Mouse (Mus musculus): ENCODE measurements around the gene Ttyh3. TPM values are rescaled to one million over a fixed set of nuclear protein-coding genes. Genes with fewer than 3 reads are reported as not detected.

The Ttyh3 gene
- polyA plus RNA-seq, 1 experiment from 2014 or later, result 76.6 TPM

- Histone ChIP-seq H3K4me1 (replicated peaks) (peaks cover 41% of the 10 kb centered on the region), H3K4me3 (replicated peaks) (0 out of 2 replicates have a peak overlapping the region, but pooled peaks have one; percentile 81), H3K27me3 (peaks cover 2% of the 10 kb centered on the region; the same call in 1 of the 2 replicates), H3K9me3 (no peaks in the 10 kb centered on the region), H3K4me2 (replicated peaks) (peak overlapping the region; percentile 59), H3K27ac (peak overlapping the region; percentile 84), H3K36me3 (peaks cover 10% of the 10 kb centered on the region), H3K9ac (replicated peaks) (peak overlapping the region; percentile 63; the same call in 1 of the 2 replicates)
- ATAC-seq, result no peak
- 62% methylated on average over 7 of the region's 7 CpGs for WGBS
These were observed 1.1 kb upstream of the Ttyh3 start for GRCm38 (mm10) chr5:140649881-140650414.

GRCm38 (mm10) chr5:140649101-140649667 lies 353 bp upstream of the Ttyh3 start:
- no peaks in the 10 kb centered on the region for H3K9me3 ChIP-seq
- peak; percentile 96 for ATAC-seq
- WGBS, result 2% methylated on average over 26 of the region's 26 CpGs
- H3K4me1 ChIP-seq (replicated peaks), result peaks cover 47% of the 10 kb centered on the region
- H3K4me2 ChIP-seq (replicated peaks), result peak overlapping the region; percentile 59
- peak overlapping the region; percentile 81 for H3K4me3 ChIP-seq (replicated peaks)
- peaks cover 18% of the 10 kb centered on the region for H3K36me3 ChIP-seq
- H3K9ac ChIP-seq (replicated peaks), result peak overlapping the region; percentile 63
- peaks cover 2% of the 10 kb centered on the region; the same call in 1 of the 2 replicates for H3K27me3 ChIP-seq
- peak overlapping the region; percentile 84 for H3K27ac ChIP-seq

DNA sequence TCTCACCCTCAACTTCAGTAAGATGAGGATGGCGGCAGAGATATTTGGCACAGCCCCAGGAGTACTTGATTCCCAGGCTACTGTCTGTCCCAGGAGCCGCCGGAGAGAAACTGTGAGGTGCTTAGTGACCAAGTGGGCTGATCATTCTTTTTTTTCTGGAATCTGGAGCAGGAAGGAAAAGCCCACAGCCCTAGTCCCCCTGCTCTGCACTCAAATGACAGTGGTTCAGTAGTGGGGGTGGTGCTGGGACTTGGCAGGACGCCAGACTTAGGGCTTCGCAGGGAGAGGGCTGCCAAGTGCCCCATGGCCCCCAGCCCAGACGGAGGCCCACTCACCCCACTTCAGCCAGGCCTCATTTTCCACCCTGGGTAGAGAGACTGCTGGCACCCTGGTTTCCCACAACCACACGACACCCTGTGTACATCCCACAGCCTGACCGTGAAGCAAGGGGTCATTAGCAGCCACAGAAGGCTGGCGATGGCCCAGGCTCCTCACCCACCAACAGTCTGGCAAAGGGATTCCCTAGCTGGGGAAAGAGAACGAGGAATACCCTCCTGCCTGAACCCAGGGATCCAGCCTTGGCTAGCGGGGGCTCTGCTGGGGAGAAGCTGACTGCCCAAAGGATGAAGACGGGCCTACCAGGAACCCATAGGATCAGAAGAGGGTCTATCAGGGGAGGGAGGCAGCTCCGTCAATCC lies 861 bp downstream of the Ttyh3 start:
- peak overlapping the region; percentile 81 for H3K4me3 ChIP-seq (replicated peaks)
- peaks cover 2% of the 10 kb centered on the region; the same call in 1 of the 2 replicates for H3K27me3 ChIP-seq
- peak; percentile 49; the same call in 1 of the 2 replicates for ATAC-seq
- peak overlapping the region; percentile 94 for H3K27ac ChIP-seq
- peaks cover 58% of the 10 kb centered on the region for H3K4me1 ChIP-seq (replicated peaks)
- H3K9me3 ChIP-seq, result no peaks in the 10 kb centered on the region
- H3K9ac ChIP-seq (replicated peaks), result peak overlapping the region; percentile 100
- peaks cover 24% of the 10 kb centered on the region for H3K36me3 ChIP-seq
- peak overlapping the region; percentile 100 for H3K4me2 ChIP-seq (replicated peaks)
- WGBS, result 1% methylated on average over 13 of the region's 13 CpGs

GRCm38 (mm10) chr5:140647031-140647760 lies 1.6 kb downstream of the Ttyh3 start:
- peak overlapping the region; percentile 81 for H3K4me3 ChIP-seq (replicated peaks)
- H3K9me3 ChIP-seq, result no peaks in the 10 kb centered on the region
- peaks cover 66% of the 10 kb centered on the region for H3K4me1 ChIP-seq (replicated peaks)
- peak overlapping the region; percentile 100 for H3K4me2 ChIP-seq (replicated peaks)
- peaks cover 24% of the 10 kb centered on the region for H3K36me3 ChIP-seq
- 30% methylated on average over 13 of the region's 13 CpGs for WGBS
- peaks cover 2% of the 10 kb centered on the region; the same call in 1 of the 2 replicates for H3K27me3 ChIP-seq
- ATAC-seq, result no peak
- peak overlapping the region; percentile 100 for H3K9ac ChIP-seq (replicated peaks)
- H3K27ac ChIP-seq, result peak overlapping the region; percentile 94

DNA sequence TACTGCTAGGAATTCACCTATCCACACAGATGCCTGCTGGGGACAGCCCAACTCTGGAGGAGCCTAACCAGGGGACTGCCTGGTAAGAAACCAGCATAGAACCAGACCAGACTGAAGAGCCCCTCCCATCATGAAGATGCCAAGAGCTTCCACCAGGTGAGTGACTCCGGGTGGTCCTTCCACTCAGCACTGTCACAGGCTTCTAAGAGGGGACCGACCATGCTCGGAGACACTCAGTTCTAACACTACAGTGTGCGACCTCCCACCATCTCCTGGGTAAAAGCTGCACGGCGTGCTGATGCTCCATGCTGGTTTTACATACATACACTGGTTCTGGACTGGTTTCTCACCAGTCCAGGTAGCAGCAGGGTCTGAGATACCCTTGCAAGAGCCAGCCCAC lies 2.7 kb downstream of the Ttyh3 start:
- Histone ChIP-seq H3K36me3 (peaks cover 24% of the 10 kb centered on the region), H3K9me3 (no peaks in the 10 kb centered on the region), H3K4me2 (replicated peaks) (peak overlapping the region; percentile 100), H3K4me1 (replicated peaks) (peaks cover 76% of the 10 kb centered on the region), H3K9ac (replicated peaks) (peak overlapping the region; percentile 100), H3K27me3 (peaks cover 2% of the 10 kb centered on the region; the same call in 1 of the 2 replicates), H3K4me3 (replicated peaks) (peak overlapping the region; percentile 81), H3K27ac (peak overlapping the region; percentile 16; the same call in 1 of the 2 replicates)
- 81% methylated on average over 6 of the region's 6 CpGs for WGBS
- ATAC-seq, result no peak

- 86% methylated on average over 4 of the region's 4 CpGs for WGBS
- Histone ChIP-seq H3K4me2 (replicated peaks) (peak overlapping the region; percentile 100), H3K27me3 (peaks cover 2% of the 10 kb centered on the region; the same call in 1 of the 2 replicates), H3K9ac (replicated peaks) (peak overlapping the region; percentile 100), H3K36me3 (peaks cover 26% of the 10 kb centered on the region), H3K4me1 (replicated peaks) (peaks cover 83% of the 10 kb centered on the region), H3K9me3 (no peaks in the 10 kb centered on the region), H3K4me3 (replicated peaks) (peak overlapping the region; percentile 81), H3K27ac (peak overlapping the region; percentile 65)
- ATAC-seq, result no peak
These were observed 3.4 kb downstream of the Ttyh3 start for GRCm38 (mm10) chr5:140645454-140645853.

DNA sequence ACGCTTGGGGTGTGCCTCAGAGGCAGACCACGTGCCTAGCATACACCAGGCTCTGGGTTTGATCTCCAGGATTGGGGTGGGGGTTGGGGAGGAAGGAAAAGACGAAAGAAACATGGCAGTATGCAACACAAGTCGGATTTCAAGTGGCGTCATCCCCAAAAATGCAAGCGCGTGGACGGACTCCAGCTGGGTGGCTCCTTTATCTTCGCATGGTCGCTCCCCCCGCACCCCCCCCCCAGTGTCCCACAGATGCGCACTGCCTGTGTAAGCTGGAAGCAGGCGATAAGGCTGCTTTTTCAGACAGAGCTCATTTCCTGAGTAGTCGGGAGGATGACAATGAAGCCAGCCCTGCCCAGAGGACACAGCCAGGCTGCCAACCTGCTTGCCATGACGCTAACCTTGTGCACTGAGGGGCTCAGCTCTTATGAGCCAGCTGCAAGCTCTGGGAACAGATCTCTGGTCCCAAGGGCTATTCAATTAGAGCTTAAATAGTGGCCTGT lies 4.1 kb downstream of the Ttyh3 start:
- Histone ChIP-seq H3K4me3 (replicated peaks) (peak overlapping the region; percentile 81), H3K9ac (replicated peaks) (peak overlapping the region; percentile 100), H3K4me2 (replicated peaks) (peak overlapping the region; percentile 100), H3K27ac (peak overlapping the region; percentile 65), H3K36me3 (peaks cover 33% of the 10 kb centered on the region), H3K27me3 (no peaks in the 10 kb centered on the region), H3K4me1 (replicated peaks) (peaks cover 85% of the 10 kb centered on the region), H3K9me3 (no peaks in the 10 kb centered on the region)
- ATAC-seq, result no peak
- 80% methylated on average over 15 of the region's 15 CpGs for WGBS

GRCm38 (mm10) chr5:140644263-140644662 lies 4.6 kb downstream of the Ttyh3 start:
- no peak for ATAC-seq
- WGBS, result 91% methylated on average over 6 of the region's 6 CpGs
- Histone ChIP-seq H3K9me3 (no peaks in the 10 kb centered on the region), H3K4me3 (replicated peaks) (peak overlapping the region; percentile 81; the same call in 1 of the 2 replicates), H3K27ac (no peak overlapping the region), H3K27me3 (no peaks in the 10 kb centered on the region), H3K36me3 (peaks cover 37% of the 10 kb centered on the region), H3K4me1 (replicated peaks) (peaks cover 85% of the 10 kb centered on the region), H3K4me2 (replicated peaks) (peak overlapping the region; percentile 100), H3K9ac (replicated peaks) (no peak overlapping the region)

- Histone ChIP-seq H3K36me3 (peaks cover 58% of the 10 kb centered on the region), H3K4me2 (replicated peaks) (no peak overlapping the region), H3K4me3 (replicated peaks) (no peak overlapping the region), H3K27me3 (no peaks in the 10 kb centered on the region), H3K9ac (replicated peaks) (0 out of 2 replicates have a peak overlapping the region, but pooled peaks have one; percentile 28), H3K27ac (no peak overlapping the region), H3K9me3 (no peaks in the 10 kb centered on the region), H3K4me1 (replicated peaks) (peaks cover 86% of the 10 kb centered on the region)
- no peak for ATAC-seq
- 78% methylated on average over 3 of the region's 3 CpGs for WGBS
These were observed 6.8 kb downstream of the Ttyh3 start for GRCm38 (mm10) chr5:140642076-140642475.

DNA sequence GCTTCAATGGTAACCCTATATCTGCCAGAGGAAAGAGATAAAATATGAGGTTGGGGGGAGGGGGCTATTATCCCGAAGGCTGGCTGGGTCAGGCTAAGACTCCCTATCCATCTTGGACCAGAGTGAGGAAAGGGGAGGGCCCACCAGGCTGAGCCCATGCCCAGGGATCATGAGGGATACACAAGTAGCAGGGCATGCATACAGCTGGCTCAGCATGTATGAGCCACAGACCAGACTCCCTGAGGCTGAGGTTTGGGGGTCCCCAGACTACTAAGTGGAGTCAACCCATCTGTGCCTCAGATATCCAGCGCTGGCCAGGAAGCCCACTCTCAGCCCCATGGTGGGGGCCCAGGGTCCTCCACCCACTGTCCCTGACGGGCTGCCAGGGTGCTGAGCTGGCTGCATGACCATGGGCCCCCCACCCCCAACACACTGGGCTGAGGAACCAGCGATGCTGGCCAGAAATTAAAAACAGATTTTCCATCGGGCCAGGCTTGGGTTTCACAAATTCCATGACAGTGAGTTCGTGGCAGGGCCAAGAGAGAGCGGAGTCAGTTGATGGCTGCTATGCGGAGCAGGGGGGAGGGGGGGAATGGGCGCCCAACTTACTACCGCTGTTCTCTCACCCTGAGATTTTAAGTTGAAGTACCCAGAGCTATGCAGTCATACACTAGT lies 7.4 kb downstream of the Ttyh3 start:
- Histone ChIP-seq H3K27ac (peak overlapping the region; percentile 47), H3K9ac (replicated peaks) (0 out of 2 replicates have a peak overlapping the region, but pooled peaks have one; percentile 28), H3K4me2 (replicated peaks) (no peak overlapping the region), H3K27me3 (no peaks in the 10 kb centered on the region), H3K36me3 (peaks cover 62% of the 10 kb centered on the region), H3K4me1 (replicated peaks) (peaks cover 82% of the 10 kb centered on the region), H3K9me3 (no peaks in the 10 kb centered on the region), H3K4me3 (replicated peaks) (no peak overlapping the region)
- peak; percentile 28; the same call in 1 of the 2 replicates for ATAC-seq
- 81% methylated on average over 10 of the region's 10 CpGs for WGBS

- no peaks in the 10 kb centered on the region for H3K27me3 ChIP-seq
- no peak overlapping the region for H3K27ac ChIP-seq
- H3K4me1 ChIP-seq (replicated peaks), result peaks cover 77% of the 10 kb centered on the region
- no peak overlapping the region for H3K4me3 ChIP-seq (replicated peaks)
- no peaks in the 10 kb centered on the region for H3K9me3 ChIP-seq
- WGBS, result 90% methylated on average over 2 of the region's 2 CpGs
- H3K36me3 ChIP-seq, result peaks cover 66% of the 10 kb centered on the region
- no peak overlapping the region for H3K9ac ChIP-seq (replicated peaks)
- peak; percentile 9 for ATAC-seq
- H3K4me2 ChIP-seq (replicated peaks), result no peak overlapping the region
These were observed 8.0 kb downstream of the Ttyh3 start for GRCm38 (mm10) chr5:140640812-140641211.
